Mouse (Mus musculus) cerebellum, adult 9-11 months (tissue): ENCODE measurements around the gene Elp4.

Experiments used
- DNase-seq: peaks from one replicate; pipeline ENCODE4 v3.0.0; 2022

The Elp4 gene

DNA sequence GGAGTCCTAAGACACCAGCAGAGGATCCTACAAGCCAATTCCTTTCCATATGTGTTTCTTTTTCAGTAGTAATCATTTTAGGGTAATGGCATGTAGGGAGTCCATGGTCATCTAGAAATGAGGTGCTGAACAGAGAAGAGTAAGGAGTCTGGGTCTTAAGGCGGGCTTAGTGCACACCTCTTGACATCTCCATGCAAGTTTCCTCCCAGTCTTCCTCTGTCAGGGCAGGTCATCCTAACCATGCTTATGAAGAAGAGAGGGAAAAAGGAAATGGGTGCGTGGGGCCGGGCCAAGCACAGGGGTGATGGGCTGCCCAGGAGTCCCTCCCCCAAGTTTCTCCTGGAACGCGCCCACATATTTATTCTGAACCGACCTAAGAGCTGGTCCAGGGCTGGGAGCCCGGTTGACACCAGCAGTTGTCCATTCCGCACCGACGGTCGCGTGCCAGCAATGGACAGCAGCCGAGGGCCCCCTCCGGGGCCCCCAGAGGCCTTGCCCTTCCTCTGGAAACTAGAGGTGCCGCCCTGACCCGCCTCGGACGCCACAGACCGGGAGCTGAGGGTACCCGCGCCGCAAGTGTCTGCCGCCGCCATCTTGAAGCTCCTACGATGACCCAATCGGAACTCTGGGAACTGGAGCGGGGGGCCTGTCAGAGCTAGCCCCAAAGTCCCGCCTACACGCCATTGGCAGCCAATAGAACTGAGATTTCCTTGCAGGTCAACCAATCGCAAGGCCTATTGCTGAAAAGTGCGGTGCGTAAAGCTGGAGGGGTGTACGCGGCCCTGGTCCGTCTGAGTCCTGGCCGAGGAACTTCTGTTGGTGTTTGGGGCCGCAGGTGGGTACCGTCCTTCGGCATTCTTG is at the start of gene Elp4, which contains the start of gene Immp1l:
TSS of gene Elp4 (minus strand) at position 669 of the 861 bp plus-strand sequence.
TSS of gene Immp1l (plus strand) at position 743 of the 861 bp plus-strand sequence.
- peak; percentile 98 for DNase-seq

GRCm38 (mm10) chr2:105953862-105954261 is 49.5 kb upstream of the Elp4 start:
- DNase-seq: no peak

- no peak for DNase-seq
Measured at GRCm38 (mm10) chr2:105951350-105951940, 47.1 kb upstream of the Elp4 start.

- no peak for DNase-seq
Measured at GRCm38 (mm10) chr2:105950131-105950530, 45.8 kb upstream of the Elp4 start.

- DNase-seq: no peak
Measured at GRCm38 (mm10) chr2:105917623-105918346, 13.4 kb upstream of the Elp4 start.

DNA sequence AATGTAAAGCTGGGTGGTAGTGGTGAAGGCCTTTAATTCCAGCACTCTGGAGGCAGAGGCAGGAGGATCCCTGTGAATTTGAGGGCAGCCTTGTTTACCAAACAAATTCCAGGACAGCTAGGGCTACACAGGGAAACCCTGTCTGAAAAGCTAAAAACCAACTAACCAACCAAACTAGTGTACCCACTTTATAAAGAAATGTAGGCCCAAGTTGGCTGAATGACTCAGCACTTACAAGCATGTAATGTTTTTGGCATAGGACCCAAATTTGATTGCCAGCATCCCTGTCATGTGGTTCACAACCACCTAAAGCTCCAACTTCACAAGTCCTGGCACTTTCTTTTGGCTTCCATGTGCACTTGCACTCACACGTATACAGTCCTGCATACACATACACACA is 12.3 kb upstream of the Elp4 start:
- no peak for DNase-seq

DNA sequence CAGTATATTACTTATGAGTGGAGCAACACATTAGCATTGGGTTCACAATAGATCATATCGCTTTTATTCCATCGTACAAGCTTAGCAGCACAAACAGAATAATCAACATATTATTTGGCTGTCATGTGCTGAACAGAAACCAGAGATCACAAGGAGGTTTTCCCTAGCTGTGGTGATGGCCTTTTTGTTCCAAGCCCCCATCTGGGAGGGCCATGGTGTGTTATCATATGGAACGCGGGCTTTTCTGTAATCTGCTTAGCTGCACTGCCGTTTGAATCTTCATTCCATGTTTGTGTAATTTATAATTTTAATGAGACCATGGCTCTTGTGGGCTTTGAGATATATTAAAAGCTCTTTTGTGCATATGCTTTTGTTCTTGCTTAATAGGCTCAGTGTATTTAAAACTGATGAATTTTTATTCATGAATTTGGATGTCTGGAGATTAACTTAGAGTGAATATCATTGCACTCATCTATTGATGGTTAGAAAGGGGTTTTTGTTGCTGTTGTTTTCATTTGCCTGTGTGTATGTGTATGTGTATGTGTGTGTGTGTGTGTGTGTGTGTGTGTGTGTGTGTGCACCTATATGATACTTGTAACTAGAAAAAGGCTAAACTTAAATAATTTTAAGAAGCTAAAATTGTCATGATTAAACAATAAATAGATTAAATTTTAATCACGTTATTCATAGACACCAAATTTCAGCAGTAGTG is 9.4 kb upstream of the Elp4 start:
- no peak for DNase-seq

- DNase-seq: no peak
Measured at GRCm38 (mm10) chr2:105910611-105911010, 6.2 kb upstream of the Elp4 start.

GRCm38 (mm10) chr2:105908351-105908750 is 4.0 kb upstream of the Elp4 start:
- peak; percentile 31 for DNase-seq

- no peak for DNase-seq
Measured at GRCm38 (mm10) chr2:105904757-105905146, 388 bp upstream of the Elp4 start.

GRCm38 (mm10) chr2:105890816-105891215 is 13.5 kb downstream of the Elp4 start:
- no peak for DNase-seq

- DNase-seq: no peak
Measured at GRCm38 (mm10) chr2:105873403-105873802, 31.0 kb downstream of the Elp4 start.

DNA sequence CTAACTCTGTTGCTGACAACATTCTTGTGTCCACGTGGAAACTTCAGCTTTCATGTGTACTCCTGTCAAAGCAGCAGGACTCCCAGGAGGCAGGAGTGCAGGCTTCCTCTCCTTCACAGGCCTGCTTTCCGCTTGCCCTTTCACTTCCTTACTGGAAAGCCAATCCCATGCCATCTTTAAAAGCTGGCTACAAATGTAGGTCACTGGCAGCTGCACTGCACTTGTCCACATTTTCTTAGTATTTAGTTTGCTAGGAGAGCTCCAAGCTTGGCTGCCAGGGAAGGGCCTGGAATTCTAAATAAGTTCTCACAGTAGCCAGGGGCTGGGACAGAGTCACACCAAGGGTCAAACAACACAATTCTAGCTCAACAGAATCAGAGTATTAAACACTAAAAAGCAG is 49.6 kb downstream of the Elp4 start:
- peak; percentile 39 for DNase-seq

GRCm38 (mm10) chr2:105852971-105853370 is 51.4 kb downstream of the Elp4 start:
- DNase-seq: no peak

GRCm38 (mm10) chr2:105851714-105852293 is 52.6 kb downstream of the Elp4 start:
- no peak for DNase-seq

DNA sequence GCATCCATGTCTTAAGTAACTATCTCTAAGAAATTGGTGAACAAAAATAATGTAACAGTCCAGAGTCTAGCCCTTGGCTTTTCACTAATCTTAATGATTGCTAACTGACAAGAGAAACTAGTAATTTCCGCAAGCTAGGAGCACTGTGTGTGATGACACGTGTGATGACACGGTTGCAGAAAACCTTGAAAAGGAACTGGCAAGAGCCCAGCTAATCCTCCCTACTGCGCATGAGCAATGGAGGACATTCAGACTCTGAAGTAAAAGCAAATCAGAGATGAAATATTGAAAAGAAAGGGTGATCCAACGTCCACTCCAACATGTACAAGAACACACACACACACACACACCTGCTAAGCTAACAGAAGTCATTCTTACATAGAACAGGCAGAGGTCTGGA is 61.2 kb downstream of the Elp4 start:
- DNase-seq: no peak

GRCm38 (mm10) chr2:105817965-105818364 is 86.4 kb downstream of the Elp4 start:
- DNase-seq: no peak

GRCm38 (mm10) chr2:105815170-105815569 is 89.2 kb downstream of the Elp4 start:
- DNase-seq: no peak

DNA sequence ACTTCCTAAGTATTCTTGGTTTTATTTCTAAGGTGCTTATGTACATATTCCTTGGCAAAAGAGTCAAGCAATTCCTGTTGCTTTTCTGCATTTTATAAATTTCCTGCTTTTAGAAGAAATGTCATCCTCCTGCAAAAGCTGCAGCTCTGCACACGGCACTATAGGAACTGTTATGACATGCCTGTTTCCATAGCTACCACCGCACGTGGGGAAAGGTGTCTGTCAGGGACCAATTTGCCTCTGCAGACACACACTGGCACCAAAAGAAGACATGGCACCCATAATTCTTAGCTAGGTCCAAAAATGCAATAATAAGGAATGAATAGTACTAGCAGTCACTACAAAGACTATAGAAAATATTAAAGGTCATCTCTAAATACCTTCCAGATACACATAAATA is 91.3 kb downstream of the Elp4 start:
- no peak for DNase-seq

DNA sequence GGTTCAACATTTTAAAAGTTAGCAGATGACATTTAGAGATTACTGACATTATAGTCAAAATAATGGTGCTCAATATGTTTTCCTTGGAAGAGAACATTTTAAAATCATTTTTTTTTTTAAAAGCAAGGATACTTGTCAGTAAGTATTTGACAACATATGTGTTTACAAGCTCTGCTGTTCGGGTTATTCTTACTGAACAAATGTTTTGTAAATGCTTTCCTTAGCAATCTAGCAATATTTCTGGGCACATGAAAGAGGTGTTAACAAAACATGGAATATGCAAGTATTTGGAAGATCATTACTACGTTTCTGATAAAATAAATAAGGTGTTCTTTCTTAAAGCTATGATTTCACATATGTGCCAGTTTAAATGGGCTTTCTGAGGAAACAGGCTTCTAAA is 94.1 kb downstream of the Elp4 start:
- no peak for DNase-seq

GRCm38 (mm10) chr2:105806571-105806970 is 97.8 kb downstream of the Elp4 start:
- no peak for DNase-seq

DNA sequence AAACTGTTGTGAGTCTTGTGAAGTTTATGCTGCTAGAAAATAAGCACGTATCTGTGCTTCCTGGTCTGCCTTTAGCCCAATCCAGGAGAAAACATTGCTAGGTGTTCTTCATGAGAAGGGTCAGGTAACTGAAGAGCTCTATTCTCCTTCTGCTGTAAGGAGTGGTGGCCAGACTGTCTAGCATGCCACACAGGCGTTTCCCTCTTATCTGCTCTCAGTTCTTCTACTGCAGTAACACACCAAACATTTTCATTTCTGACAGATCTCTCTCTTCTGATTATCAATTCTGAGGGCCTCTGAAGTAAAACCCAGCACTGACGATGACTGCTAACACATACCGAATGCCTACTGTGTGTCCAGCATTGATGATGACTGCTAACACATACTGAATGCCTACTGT is 98.3 kb downstream of the Elp4 start:
- DNase-seq: no peak

DNA sequence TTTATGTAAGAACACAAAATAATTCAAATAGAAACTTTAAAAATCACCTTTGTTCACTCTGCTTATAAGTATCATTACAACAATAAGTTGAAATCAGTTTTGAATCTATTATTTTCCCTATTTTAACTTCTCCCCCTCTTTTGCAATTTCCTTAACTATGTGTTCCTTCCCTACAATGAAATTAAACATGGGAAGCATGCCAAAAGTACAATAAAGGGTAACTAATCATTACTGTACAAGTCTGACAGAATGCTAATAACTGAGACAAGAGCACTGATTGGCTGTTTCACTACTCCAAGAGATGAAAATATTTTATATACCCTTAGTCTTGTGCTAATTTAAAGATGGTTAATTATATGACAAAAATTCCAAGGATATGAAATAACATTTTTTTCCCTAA is 99.2 kb downstream of the Elp4 start:
- DNase-seq: no peak
